Mouse (Mus musculus): ENCODE results near the gene Cbx7. TPM values are rescaled to one million over a fixed set of nuclear protein-coding genes. Genes with fewer than 3 reads are reported as not detected.

The Cbx7 gene
- polyA plus RNA-seq, 1 experiment from 2014 or later = 4.0 TPM

DNA sequence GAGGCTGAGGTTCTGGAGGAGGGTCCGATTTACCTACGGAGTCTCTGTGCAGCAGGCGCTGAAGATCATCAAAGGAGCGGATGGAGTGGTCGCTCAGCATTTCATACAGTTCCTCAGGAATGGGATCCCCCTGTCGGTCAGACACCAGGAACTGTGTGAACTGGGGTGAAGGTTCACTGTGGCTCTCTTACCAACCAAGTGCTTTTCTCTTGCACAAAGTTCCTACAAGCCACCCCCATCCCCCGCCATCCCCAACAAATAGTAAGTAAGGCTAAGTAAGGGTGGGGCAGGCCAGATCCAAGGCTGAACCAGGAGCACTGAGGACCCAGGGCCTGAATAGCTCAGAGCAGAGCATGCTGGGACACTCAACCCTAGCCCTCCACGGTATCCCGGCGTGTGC lies 34.5 kb upstream of the Cbx7 start:
- no peaks in the 10 kb centered on the region for H3K27me3 ChIP-seq (replicated peaks; ENCODE audit: control insufficient read depth, insufficient read depth, low read length)
- WGBS = 81% methylated on average over 10 of the region's 10 CpGs
- H3K4me1 ChIP-seq (replicated peaks; ENCODE audit: control insufficient read depth, insufficient read depth, low read length) = peaks cover 5% of the 10 kb centered on the region; the same call in 1 of the 2 replicates
- no peak for ATAC-seq
- H3K4me2 ChIP-seq (ENCODE audit: low read length) = no peak overlapping the region
- H3K4me3 ChIP-seq (replicated peaks; ENCODE audit: low read length) = no peak overlapping the region
- H3K9ac ChIP-seq (replicated peaks; ENCODE audit: low read depth, low read length) = no peak overlapping the region
- no peak overlapping the region for H3K27ac ChIP-seq (ENCODE audit: low read length)
- H3K36me3 ChIP-seq (ENCODE audit: control insufficient read depth, insufficient read depth) = no peaks in the 10 kb centered on the region
- H3K9me3 ChIP-seq (ENCODE audit: control insufficient read depth, low read length) = no peaks in the 10 kb centered on the region

DNA sequence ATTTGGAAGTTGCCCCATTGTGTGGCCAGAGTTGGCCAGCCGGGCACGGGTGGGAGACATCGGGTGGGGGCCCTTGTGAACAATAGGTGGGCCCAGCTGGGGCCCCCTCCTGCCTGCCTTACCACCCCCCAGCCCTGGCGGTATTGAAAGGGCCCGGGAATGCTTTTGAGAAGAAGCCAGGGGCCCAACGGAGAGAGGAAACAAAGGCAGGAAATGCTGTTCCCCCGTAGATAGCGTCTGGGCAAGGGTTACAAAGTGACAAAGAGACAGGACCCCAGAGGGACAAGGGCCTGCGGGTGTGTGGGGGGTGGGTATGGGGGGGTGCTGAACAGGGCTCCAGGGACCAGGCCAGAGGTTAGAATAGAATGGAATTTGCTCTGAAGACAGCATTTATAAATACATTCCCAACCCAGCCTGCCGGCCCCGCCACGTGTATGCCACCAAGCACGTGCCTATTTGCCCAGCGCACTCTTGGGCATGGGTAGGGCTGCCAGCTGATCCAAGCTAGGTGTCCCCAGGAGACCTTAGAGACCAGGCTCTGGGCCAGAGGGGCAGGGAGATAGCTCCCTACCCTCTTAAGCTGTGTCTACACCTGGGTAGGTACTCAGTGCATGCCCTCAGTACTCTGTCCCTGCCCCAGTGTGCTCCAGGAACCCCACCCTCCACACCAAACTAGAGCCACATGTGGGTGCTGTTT lies 33.9 kb upstream of the Cbx7 start:
- no peak overlapping the region for H3K9ac ChIP-seq (replicated peaks; ENCODE audit: low read depth, low read length)
- no peaks in the 10 kb centered on the region for H3K27me3 ChIP-seq (replicated peaks; ENCODE audit: control insufficient read depth, insufficient read depth, low read length)
- peaks cover 3% of the 10 kb centered on the region; the same call in 1 of the 2 replicates for H3K4me1 ChIP-seq (replicated peaks; ENCODE audit: control insufficient read depth, insufficient read depth, low read length)
- no peak for ATAC-seq
- H3K36me3 ChIP-seq (ENCODE audit: control insufficient read depth, insufficient read depth) = no peaks in the 10 kb centered on the region
- no peak overlapping the region for H3K4me2 ChIP-seq (ENCODE audit: low read length)
- no peak overlapping the region for H3K27ac ChIP-seq (ENCODE audit: low read length)
- no peaks in the 10 kb centered on the region for H3K9me3 ChIP-seq (ENCODE audit: control insufficient read depth, low read length)
- no peak overlapping the region for H3K4me3 ChIP-seq (replicated peaks; ENCODE audit: low read length)
- WGBS = 11% methylated on average over 14 of the region's 14 CpGs

GRCm38 (mm10) chr15:80003581-80003980 lies 32.7 kb upstream of the Cbx7 start:
- WGBS = 36% methylated on average over 2 of the region's 2 CpGs
- no peak for ATAC-seq
- no peak overlapping the region for H3K9ac ChIP-seq (replicated peaks; ENCODE audit: low read depth, low read length)
- H3K4me3 ChIP-seq (replicated peaks; ENCODE audit: low read length) = no peak overlapping the region
- no peak overlapping the region for H3K27ac ChIP-seq (ENCODE audit: low read length)
- no peak overlapping the region for H3K4me2 ChIP-seq (ENCODE audit: low read length)
- peaks cover 3% of the 10 kb centered on the region; the same call in 1 of the 2 replicates for H3K4me1 ChIP-seq (replicated peaks; ENCODE audit: control insufficient read depth, insufficient read depth, low read length)
- no peaks in the 10 kb centered on the region for H3K36me3 ChIP-seq (ENCODE audit: control insufficient read depth, insufficient read depth)
- H3K27me3 ChIP-seq (replicated peaks; ENCODE audit: control insufficient read depth, insufficient read depth, low read length) = no peaks in the 10 kb centered on the region
- no peaks in the 10 kb centered on the region for H3K9me3 ChIP-seq (ENCODE audit: control insufficient read depth, low read length)

DNA sequence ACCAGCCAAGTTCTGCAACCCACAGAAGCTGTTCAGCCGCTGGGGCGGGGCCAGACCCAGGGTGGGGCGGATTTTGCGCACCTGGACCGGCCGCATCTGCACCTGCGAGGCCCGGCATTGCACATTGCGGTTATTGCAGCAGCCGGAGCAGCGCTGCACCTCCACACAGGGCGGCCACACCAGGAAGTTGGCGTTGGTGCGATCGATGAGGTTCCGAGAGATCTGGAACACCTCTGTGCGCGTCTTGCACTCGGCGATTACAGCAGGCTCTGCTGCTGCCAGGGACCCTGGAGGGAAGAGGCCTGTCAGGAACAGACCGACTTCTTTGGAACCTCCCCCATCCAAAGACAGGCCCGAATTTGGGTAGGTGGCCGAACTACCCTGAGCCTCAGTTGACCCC lies 30.7 kb upstream of the Cbx7 start:
- H3K4me1 ChIP-seq (replicated peaks; ENCODE audit: control insufficient read depth, insufficient read depth, low read length) = peaks cover 3% of the 10 kb centered on the region; the same call in 1 of the 2 replicates
- H3K9me3 ChIP-seq (ENCODE audit: control insufficient read depth, low read length) = no peaks in the 10 kb centered on the region
- WGBS = 91% methylated on average over 23 of the region's 23 CpGs
- no peak overlapping the region for H3K4me2 ChIP-seq (ENCODE audit: low read length)
- H3K9ac ChIP-seq (replicated peaks; ENCODE audit: low read depth, low read length) = no peak overlapping the region
- H3K36me3 ChIP-seq (ENCODE audit: control insufficient read depth, insufficient read depth) = no peaks in the 10 kb centered on the region
- H3K27me3 ChIP-seq (replicated peaks; ENCODE audit: control insufficient read depth, insufficient read depth, low read length) = no peaks in the 10 kb centered on the region
- no peak overlapping the region for H3K27ac ChIP-seq (ENCODE audit: low read length)
- ATAC-seq = no peak
- no peak overlapping the region for H3K4me3 ChIP-seq (replicated peaks; ENCODE audit: low read length)

DNA sequence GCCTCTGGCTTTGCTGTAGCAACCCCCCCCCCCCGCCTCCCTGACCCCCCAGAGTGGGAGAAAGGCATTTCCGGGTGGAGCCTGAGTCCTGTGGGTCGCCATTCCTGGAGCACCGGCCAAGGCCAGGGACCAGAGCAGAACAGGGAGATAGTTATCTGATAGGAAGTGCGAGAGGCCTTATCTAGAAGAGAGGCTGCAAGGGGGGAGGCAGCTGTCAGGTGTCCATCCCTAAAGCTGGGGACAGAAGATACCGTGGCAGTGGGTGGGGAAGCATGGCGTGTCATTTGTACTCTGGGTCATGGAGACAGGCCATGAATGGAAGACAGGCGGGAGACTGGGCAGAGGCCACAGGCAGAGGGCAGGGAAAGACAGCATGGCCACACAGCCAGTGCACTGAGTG lies 29.8 kb upstream of the Cbx7 start:
- WGBS = 68% methylated on average over 8 of the region's 8 CpGs
- Histone ChIP-seq H3K9me3 (ENCODE audit: control insufficient read depth, low read length) (no peaks in the 10 kb centered on the region), H3K9ac (replicated peaks; ENCODE audit: low read depth, low read length) (no peak overlapping the region), H3K27ac (ENCODE audit: low read length) (no peak overlapping the region), H3K4me3 (replicated peaks; ENCODE audit: low read length) (no peak overlapping the region), H3K27me3 (replicated peaks; ENCODE audit: control insufficient read depth, insufficient read depth, low read length) (no peaks in the 10 kb centered on the region), H3K4me1 (replicated peaks; ENCODE audit: control insufficient read depth, insufficient read depth, low read length) (peaks cover 3% of the 10 kb centered on the region), H3K36me3 (ENCODE audit: control insufficient read depth, insufficient read depth) (no peaks in the 10 kb centered on the region), H3K4me2 (ENCODE audit: low read length) (no peak overlapping the region)
- ATAC-seq = no peak

GRCm38 (mm10) chr15:79997988-79998387 lies 27.1 kb upstream of the Cbx7 start:
- H3K9ac ChIP-seq (replicated peaks; ENCODE audit: low read depth, low read length) = no peak overlapping the region
- H3K9me3 ChIP-seq (ENCODE audit: control insufficient read depth, low read length) = no peaks in the 10 kb centered on the region
- WGBS = 67% methylated on average over 3 of the region's 3 CpGs
- no peak overlapping the region for H3K4me3 ChIP-seq (replicated peaks; ENCODE audit: low read length)
- H3K4me2 ChIP-seq (ENCODE audit: low read length) = no peak overlapping the region
- no peaks in the 10 kb centered on the region for H3K27me3 ChIP-seq (replicated peaks; ENCODE audit: control insufficient read depth, insufficient read depth, low read length)
- no peaks in the 10 kb centered on the region for H3K36me3 ChIP-seq (ENCODE audit: control insufficient read depth, insufficient read depth)
- H3K27ac ChIP-seq (ENCODE audit: low read length) = no peak overlapping the region
- no peaks in the 10 kb centered on the region; the same call in 1 of the 2 replicates for H3K4me1 ChIP-seq (replicated peaks; ENCODE audit: control insufficient read depth, insufficient read depth, low read length)
- ATAC-seq = no peak

DNA sequence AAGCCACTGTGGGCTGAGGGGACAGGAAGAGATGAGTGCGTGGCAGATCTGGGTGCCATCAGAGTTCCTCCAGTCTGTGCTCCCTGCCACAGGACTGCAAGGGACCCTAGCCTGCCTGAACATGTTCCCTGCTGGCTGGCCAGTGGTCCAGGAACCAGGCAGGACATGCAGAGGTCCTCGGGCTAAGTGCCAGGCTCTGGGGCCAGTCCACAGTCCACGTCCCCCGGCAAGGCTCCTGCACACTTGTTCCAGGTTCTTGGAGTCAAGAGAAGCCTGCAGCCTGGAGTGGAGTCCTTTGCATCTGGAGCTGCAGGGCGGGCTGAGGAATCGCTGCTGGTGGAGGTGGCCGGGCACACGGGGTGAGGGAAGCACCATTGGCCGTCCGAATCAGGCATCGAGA lies 25.9 kb upstream of the Cbx7 start:
- H3K27ac ChIP-seq (ENCODE audit: low read length) = no peak overlapping the region
- H3K9me3 ChIP-seq (ENCODE audit: control insufficient read depth, low read length) = no peaks in the 10 kb centered on the region
- no peak overlapping the region for H3K9ac ChIP-seq (replicated peaks; ENCODE audit: low read depth, low read length)
- H3K36me3 ChIP-seq (ENCODE audit: control insufficient read depth, insufficient read depth) = no peaks in the 10 kb centered on the region
- ATAC-seq = no peak
- WGBS = 93% methylated on average over 11 of the region's 11 CpGs
- H3K4me2 ChIP-seq (ENCODE audit: low read length) = no peak overlapping the region
- H3K27me3 ChIP-seq (replicated peaks; ENCODE audit: control insufficient read depth, insufficient read depth, low read length) = no peaks in the 10 kb centered on the region
- no peak overlapping the region for H3K4me3 ChIP-seq (replicated peaks; ENCODE audit: low read length)
- no peaks in the 10 kb centered on the region; the same call in 1 of the 2 replicates for H3K4me1 ChIP-seq (replicated peaks; ENCODE audit: control insufficient read depth, insufficient read depth, low read length)

DNA sequence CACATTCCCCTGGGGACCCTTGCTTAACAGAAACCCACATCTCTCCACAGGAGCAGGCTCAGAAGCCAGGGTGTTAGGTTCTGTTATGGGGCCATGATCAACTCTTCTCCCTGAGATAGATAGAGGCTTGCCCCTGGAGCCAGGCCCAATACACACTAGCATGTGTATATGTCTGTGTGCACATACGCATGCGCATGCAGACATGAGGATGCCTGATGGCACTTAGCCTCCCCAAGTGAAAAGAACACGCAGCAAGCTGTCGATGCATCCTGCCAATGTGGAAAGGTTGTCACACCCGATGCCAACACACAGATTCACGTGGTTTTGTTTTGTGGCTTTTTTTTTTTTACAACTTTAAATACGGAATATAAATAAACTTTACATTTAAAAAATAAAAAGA lies 24.6 kb upstream of the Cbx7 start:
- no peak overlapping the region for H3K4me3 ChIP-seq (replicated peaks; ENCODE audit: low read length)
- ATAC-seq = no peak
- H3K9ac ChIP-seq (replicated peaks; ENCODE audit: low read depth, low read length) = no peak overlapping the region
- H3K9me3 ChIP-seq (ENCODE audit: control insufficient read depth, low read length) = no peaks in the 10 kb centered on the region
- H3K27ac ChIP-seq (ENCODE audit: low read length) = no peak overlapping the region
- H3K27me3 ChIP-seq (replicated peaks; ENCODE audit: control insufficient read depth, insufficient read depth, low read length) = no peaks in the 10 kb centered on the region
- H3K4me1 ChIP-seq (replicated peaks; ENCODE audit: control insufficient read depth, insufficient read depth, low read length) = no peaks in the 10 kb centered on the region; the same call in 1 of the 2 replicates
- H3K36me3 ChIP-seq (ENCODE audit: control insufficient read depth, insufficient read depth) = no peaks in the 10 kb centered on the region
- 75% methylated on average over 7 of the region's 7 CpGs for WGBS
- H3K4me2 ChIP-seq (ENCODE audit: low read length) = no peak overlapping the region

DNA sequence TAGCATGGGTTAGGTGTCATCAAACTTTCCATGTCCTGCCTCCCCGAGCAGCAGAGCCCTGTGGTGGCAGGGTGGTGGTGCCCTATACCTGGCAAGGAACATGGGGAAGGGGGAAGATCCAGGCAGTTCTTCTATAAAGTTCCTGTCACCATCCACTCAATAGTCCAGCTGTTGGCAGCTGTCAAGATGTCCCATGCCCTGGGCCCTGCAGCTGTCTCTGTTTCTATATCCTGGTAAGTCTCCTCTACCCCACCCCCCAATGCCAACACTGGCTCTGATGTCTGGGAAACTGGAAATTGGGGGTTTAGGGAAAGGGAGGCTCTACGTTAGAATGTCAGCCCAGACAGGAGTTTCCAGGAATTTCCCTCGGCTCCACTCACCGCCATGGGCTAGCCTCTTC lies 23.6 kb upstream of the Cbx7 start:
- Histone ChIP-seq H3K9me3 (ENCODE audit: control insufficient read depth, low read length) (no peaks in the 10 kb centered on the region), H3K27me3 (replicated peaks; ENCODE audit: control insufficient read depth, insufficient read depth, low read length) (no peaks in the 10 kb centered on the region), H3K4me1 (replicated peaks; ENCODE audit: control insufficient read depth, insufficient read depth, low read length) (no peaks in the 10 kb centered on the region; the same call in 1 of the 2 replicates), H3K36me3 (ENCODE audit: control insufficient read depth, insufficient read depth) (no peaks in the 10 kb centered on the region), H3K4me2 (ENCODE audit: low read length) (no peak overlapping the region), H3K4me3 (replicated peaks; ENCODE audit: low read length) (no peak overlapping the region), H3K9ac (replicated peaks; ENCODE audit: low read depth, low read length) (no peak overlapping the region), H3K27ac (ENCODE audit: low read length) (no peak overlapping the region)
- WGBS = 84% methylated on average over 4 of the region's 4 CpGs
- no peak for ATAC-seq

DNA sequence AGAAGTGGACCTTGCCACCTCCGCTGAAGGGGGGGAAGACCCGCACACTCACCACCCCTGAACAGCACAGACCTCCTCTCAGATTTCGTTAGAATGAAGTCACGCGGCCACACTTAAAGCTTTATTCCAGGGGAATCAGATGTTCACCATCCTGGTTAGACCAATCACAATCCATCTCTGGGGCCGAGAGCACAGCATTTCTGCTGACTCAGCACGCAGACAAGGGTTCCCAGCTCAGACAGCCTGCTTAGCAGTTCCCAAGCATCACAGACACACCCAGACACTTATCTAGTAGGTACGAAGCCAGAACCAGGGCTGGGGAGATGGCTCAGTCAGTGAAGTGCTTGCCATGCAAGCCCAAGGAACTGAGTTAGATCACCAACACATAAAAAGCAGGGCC lies 15.3 kb upstream of the Cbx7 start:
- no peaks in the 10 kb centered on the region for H3K27me3 ChIP-seq (replicated peaks; ENCODE audit: control insufficient read depth, insufficient read depth, low read length)
- H3K4me1 ChIP-seq (replicated peaks; ENCODE audit: control insufficient read depth, insufficient read depth, low read length) = no peaks in the 10 kb centered on the region
- H3K9ac ChIP-seq (replicated peaks; ENCODE audit: low read depth, low read length) = no peak overlapping the region
- no peaks in the 10 kb centered on the region for H3K36me3 ChIP-seq (ENCODE audit: control insufficient read depth, insufficient read depth)
- no peaks in the 10 kb centered on the region for H3K9me3 ChIP-seq (ENCODE audit: control insufficient read depth, low read length)
- 75% methylated on average over 8 of the region's 8 CpGs for WGBS
- H3K4me3 ChIP-seq (replicated peaks; ENCODE audit: low read length) = no peak overlapping the region
- no peak for ATAC-seq
- no peak overlapping the region for H3K27ac ChIP-seq (ENCODE audit: low read length)
- H3K4me2 ChIP-seq (ENCODE audit: low read length) = no peak overlapping the region
